Mouse (Mus musculus) heart, embryonic 13.5 days (tissue): ENCODE measurements at regions not wholly inside any gene's neighbourhood (a gene's known extent, or its start where the extent isn't known, plus 50 kb on each side); places are given as distances from the start of the nearest gene placed in this dataset.

ENCODE experiments used
- ATAC-seq: fragments of 200-750 bp; cut with Nextera tagmentation; 2 replicates; pipeline ENCODE4 v1.8.0; 2017; ENCODE audit warnings: moderate TSS enrichment; ENCODE audit not compliant: insufficient number of reproducible peaks, low FRiP score, low TSS enrichment; ENCODE audit errors: extremely low read depth
- H3K27ac ChIP-seq: fragments of 300-500 bp; sonication (generic); replicated peaks from 2 replicates; pipeline ENCODE4 v1.5.1; 2015; ENCODE audit warnings: moderate library complexity, mild to moderate bottlenecking, inconsistent platforms
- H3K27me3 ChIP-seq: fragments of 300-500 bp; sonication (generic); replicated peaks from 2 replicates; pipeline ENCODE4 v1.6.1; 2015; ENCODE audit warnings: mild to moderate bottlenecking, inconsistent platforms
- H3K36me3 ChIP-seq: fragments of 300-500 bp; sonication (generic); 2 replicates; pipeline ENCODE4 v1.6.1; 2015; ENCODE audit warnings: mild to moderate bottlenecking, inconsistent platforms
- H3K4me1 ChIP-seq: fragments of 300-500 bp; sonication (generic); 2 replicates; pipeline ENCODE4 v1.6.1; 2015; ENCODE audit warnings: inconsistent platforms
- H3K4me2 ChIP-seq: fragments of 300-500 bp; sonication (generic); 2 replicates; pipeline ENCODE4 v1.6.1; 2015; ENCODE audit warnings: inconsistent platforms, mild to moderate bottlenecking, moderate library complexity
- H3K4me3 ChIP-seq: fragments of 300-500 bp; sonication (generic); 2 replicates; pipeline ENCODE4 v1.5.1; 2015; ENCODE audit warnings: moderate library complexity, mild to moderate bottlenecking, inconsistent platforms
- H3K9ac ChIP-seq: fragments of 300-500 bp; sonication (generic); 2 replicates; pipeline ENCODE4 v1.6.1; 2015; ENCODE audit warnings: inconsistent platforms, mild to moderate bottlenecking, moderate library complexity
- H3K9me3 ChIP-seq: fragments of 300-500 bp; sonication (generic); 2 replicates; pipeline ENCODE4 v1.6.1; 2016; ENCODE audit warnings: inconsistent platforms
- WGBS: fragments of 180-500 bp; shearing (Covaris S2); methylation state at CpG from one replicate; pipeline ENCODE4 v1.1.7; 2015; ENCODE audit warnings: mixed read lengths; 5-methylcytosine and 5-hydroxymethylcytosine counted together

DNA sequence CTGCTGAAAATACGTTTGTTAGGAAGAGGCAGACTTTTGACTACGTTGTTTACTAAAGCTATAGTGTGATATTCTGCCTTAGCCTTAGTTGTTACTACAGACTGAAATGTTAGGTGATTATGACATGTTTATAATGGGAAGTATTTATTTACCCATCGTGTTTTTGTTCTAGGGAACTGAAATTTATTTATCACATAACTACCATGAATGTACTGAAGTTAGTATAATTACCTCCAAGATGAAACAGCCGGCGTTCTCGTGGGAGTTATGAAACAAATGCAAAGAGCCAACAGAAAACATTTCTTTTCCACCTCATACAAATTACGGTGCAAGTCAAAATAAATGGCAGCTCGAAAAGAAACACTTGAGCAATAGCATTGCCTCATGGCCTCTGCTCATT is 155.8 kb upstream of the Dynlrb2 start:
- no peak for ATAC-seq
- H3K9ac ChIP-seq: no peak overlapping the region
- no peak overlapping the region for H3K4me2 ChIP-seq
- WGBS: 88% methylated on average over 8 of the region's 8 CpGs
- H3K4me1 ChIP-seq: peaks cover 14% of the 10 kb centered on the region
- H3K36me3 ChIP-seq: no peaks in the 10 kb centered on the region
- no peaks in the 10 kb centered on the region for H3K27me3 ChIP-seq
- no peak overlapping the region for H3K4me3 ChIP-seq
- H3K27ac ChIP-seq: no peak overlapping the region
- no peaks in the 10 kb centered on the region; the same call in 1 of the 2 replicates for H3K9me3 ChIP-seq

DNA sequence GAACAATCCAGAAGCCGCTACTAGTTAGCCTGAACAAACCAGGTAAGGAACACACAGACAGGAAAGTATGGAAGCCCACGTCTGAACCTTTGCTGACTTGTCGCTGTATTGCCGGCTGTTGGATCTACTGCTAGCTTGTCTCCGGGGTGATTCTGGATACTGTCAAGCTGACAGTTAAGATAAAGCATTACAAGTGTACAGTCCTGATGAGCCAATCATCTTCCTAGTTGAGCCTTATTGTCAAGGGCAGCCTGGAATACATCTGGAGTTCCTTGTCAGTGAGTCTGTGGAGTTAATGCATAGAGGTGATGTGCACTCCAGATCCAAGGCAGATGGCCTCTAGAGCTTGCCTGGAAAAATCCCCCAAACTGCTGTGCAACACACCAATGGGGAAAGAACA is 157.8 kb upstream of the Dynlrb2 start:
- no peaks in the 10 kb centered on the region for H3K36me3 ChIP-seq
- H3K27me3 ChIP-seq: no peaks in the 10 kb centered on the region
- no peaks in the 10 kb centered on the region for H3K9me3 ChIP-seq
- ATAC-seq: peak; percentile 58; the same call in 1 of the 2 replicates
- 0 out of 2 replicates have a peak overlapping the region, but pooled peaks have one; percentile 2 for H3K4me2 ChIP-seq
- peaks cover 14% of the 10 kb centered on the region for H3K4me1 ChIP-seq
- 21% methylated on average over 5 of the region's 5 CpGs for WGBS
- H3K27ac ChIP-seq: peak overlapping the region; percentile 53; the same call in 1 of the 2 replicates
- H3K9ac ChIP-seq: no peak overlapping the region
- H3K4me3 ChIP-seq: no peak overlapping the region

DNA sequence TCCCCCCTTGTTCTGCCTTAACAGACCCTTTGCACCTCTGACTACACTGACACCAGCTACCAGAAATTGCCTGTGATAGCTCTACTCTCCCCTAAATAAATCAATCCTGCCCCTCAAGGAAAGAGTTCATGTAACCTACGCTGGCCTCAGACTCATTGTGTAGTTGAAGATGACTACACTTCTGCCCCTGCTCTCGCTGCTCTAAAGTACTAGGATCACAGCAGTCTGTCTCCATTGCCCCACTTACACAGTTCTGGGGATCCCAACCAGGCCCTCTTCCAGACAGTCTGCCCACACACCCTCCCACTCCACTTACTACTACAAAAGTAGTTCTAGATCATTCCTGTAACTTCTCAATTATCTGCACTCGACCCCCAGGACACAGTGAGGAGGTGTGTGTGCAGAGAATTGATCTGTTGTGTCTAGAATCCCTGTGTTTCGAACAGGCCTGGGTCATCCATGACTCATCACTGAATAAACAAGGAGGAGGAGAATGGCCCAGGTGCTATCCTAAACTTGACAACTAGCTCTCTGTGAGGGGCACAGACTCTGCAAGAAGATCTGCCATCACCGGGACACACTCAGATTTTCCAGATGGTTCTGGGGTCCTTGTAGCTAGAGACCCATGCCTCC is 160.1 kb upstream of the Dynlrb2 start:
- H3K27me3 ChIP-seq: no peaks in the 10 kb centered on the region
- H3K9ac ChIP-seq: no peak overlapping the region
- peaks cover 12% of the 10 kb centered on the region for H3K4me1 ChIP-seq
- 78% methylated on average over 5 of the region's 5 CpGs for WGBS
- H3K4me3 ChIP-seq: no peak overlapping the region
- no peak for ATAC-seq
- H3K4me2 ChIP-seq: no peak overlapping the region
- no peak overlapping the region for H3K27ac ChIP-seq
- no peaks in the 10 kb centered on the region for H3K36me3 ChIP-seq
- H3K9me3 ChIP-seq: no peaks in the 10 kb centered on the region

DNA sequence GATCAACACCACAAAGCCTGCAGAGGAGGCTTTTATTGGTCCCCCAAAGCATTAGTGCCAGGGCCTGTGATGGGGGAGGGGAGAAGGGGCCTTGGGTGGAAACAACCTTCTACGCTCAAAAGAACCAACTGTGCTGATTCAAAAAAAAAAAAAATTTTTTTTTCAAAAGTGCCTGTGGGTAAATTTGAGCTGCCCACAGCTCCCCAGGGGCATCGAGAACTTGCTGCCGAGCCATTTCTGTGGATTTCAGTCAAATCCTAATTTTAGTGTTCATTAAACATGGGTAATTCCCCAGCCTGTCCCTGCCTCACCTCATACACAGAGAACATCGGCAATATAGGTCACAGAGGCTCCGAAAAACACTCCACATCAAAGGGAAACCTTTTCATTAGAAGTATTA is 161.2 kb upstream of the Dynlrb2 start:
- Histone ChIP-seq H3K4me3 (no peak overlapping the region), H3K4me1 (peaks cover 11% of the 10 kb centered on the region), H3K9me3 (no peaks in the 10 kb centered on the region), H3K27ac (no peak overlapping the region), H3K27me3 (no peaks in the 10 kb centered on the region), H3K9ac (no peak overlapping the region), H3K4me2 (no peak overlapping the region), H3K36me3 (no peaks in the 10 kb centered on the region)
- WGBS: 85% methylated on average over 5 of the region's 5 CpGs
- no peak for ATAC-seq

DNA sequence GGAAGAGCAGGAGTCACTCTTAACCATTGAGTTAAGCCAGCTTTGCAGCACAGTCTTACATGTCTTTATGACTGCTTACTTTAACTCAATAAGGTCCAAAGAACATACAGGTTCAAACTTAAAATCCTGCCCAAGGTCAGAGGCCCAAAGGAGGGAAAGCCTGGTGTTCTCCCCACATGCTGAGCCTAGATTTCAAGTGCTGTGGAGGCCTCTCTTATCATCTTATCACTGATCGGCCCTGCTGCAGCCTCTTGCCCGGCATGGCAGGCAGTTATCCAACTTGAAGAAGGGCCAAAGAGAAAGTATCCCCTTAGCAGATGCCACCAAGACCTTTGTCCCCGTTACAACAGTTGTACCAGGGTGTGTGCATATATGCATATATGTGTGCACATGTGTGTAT is 170.0 kb upstream of the Dynlrb2 start:
- H3K4me2 ChIP-seq: no peak overlapping the region
- no peaks in the 10 kb centered on the region for H3K27me3 ChIP-seq
- ATAC-seq: no peak
- H3K27ac ChIP-seq: no peak overlapping the region
- no peak overlapping the region for H3K4me3 ChIP-seq
- H3K4me1 ChIP-seq: peaks cover 5% of the 10 kb centered on the region; the same call in 1 of the 2 replicates
- no peak overlapping the region for H3K9ac ChIP-seq
- no peaks in the 10 kb centered on the region for H3K36me3 ChIP-seq
- 27% methylated on average over 3 of the region's 3 CpGs for WGBS
- H3K9me3 ChIP-seq: no peaks in the 10 kb centered on the region

DNA sequence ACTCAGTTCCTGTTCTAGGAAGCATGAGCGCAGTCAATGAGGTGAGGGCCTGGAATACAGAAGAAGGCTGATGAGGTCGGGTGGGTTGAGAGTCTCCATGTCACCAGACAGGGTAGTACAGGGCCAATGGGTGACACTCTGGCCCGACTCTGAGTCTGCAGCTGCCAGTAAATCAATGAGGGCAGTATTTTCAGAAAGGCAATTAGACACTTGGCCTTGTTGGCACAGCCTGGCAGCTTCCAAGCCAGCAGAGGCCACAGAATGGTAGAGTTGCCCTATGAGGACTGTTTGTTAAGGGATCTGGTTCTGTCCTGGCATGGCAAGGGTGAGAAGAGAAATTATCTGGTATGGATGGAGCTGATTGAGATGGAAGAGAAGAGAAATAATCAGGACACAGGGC is 170.7 kb upstream of the Dynlrb2 start:
- Histone ChIP-seq H3K27me3 (no peaks in the 10 kb centered on the region), H3K9ac (no peak overlapping the region), H3K36me3 (no peaks in the 10 kb centered on the region), H3K4me1 (peaks cover 5% of the 10 kb centered on the region; the same call in 1 of the 2 replicates), H3K4me3 (no peak overlapping the region), H3K27ac (no peak overlapping the region), H3K9me3 (no peaks in the 10 kb centered on the region), H3K4me2 (no peak overlapping the region)
- WGBS: 82% methylated on average over 3 of the region's 3 CpGs
- ATAC-seq: no peak

DNA sequence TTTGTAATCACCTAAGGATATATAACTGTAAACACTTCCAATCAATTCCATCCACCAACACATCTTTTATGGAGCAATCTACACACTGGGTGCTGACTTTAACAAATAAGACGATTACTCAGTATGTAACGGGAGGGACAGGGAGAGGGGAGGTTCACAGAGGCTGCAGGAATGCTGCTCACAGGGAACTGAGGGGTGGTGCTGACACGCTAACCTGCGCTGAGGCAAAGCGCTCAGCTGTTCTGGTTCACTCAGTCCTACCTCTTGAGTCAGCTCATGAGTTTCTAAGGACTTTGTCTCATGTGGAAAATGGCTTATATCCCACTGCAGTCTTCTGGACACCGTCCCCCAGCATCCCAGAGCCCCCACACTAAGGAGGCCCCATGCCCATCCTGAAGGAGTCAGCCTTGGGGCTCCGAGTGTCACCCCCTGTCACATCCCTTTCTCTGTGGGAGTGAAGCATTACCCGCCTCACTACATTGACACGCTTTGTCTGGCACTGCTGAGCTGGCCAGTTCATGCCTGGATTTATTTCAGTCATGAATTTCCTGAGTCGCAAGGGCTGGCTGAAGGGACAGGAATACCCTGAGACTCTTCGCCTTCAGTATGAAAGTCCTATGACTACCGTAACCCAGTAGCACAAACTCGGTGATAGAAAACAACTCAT is 184.6 kb upstream of the Dynlrb2 start:
- no peak for ATAC-seq
- H3K27ac ChIP-seq: no peak overlapping the region
- no peaks in the 10 kb centered on the region for H3K9me3 ChIP-seq
- no peaks in the 10 kb centered on the region; the same call in 1 of the 2 replicates for H3K4me1 ChIP-seq
- no peak overlapping the region for H3K4me2 ChIP-seq
- no peak overlapping the region for H3K9ac ChIP-seq
- no peaks in the 10 kb centered on the region for H3K36me3 ChIP-seq
- WGBS: 81% methylated on average over 13 of the region's 13 CpGs
- H3K4me3 ChIP-seq: no peak overlapping the region
- no peaks in the 10 kb centered on the region for H3K27me3 ChIP-seq

DNA sequence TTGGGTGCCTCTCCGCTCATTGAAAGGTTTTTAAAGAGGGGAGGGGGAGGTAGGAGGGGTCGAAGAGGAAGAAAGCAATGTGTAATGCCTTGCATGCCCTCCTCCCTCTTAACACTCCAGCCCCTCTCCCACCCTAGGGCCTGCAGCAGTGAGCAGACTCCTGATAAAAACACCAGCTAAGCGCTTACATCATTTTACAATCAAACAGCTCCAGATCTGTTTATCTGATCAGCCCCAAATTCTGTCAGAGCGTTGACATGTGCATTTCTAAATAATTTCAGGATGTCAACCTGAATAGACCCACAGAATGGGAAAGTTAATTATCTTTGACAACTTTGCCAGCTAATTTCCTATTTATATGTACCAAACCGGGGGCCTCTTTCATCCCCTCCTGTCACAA is 189.4 kb upstream of the Dynlrb2 start:
- Histone ChIP-seq H3K27me3 (no peaks in the 10 kb centered on the region; the same call in 1 of the 2 replicates), H3K4me3 (no peak overlapping the region), H3K9me3 (no peaks in the 10 kb centered on the region), H3K4me2 (no peak overlapping the region), H3K4me1 (no peaks in the 10 kb centered on the region; the same call in 1 of the 2 replicates), H3K9ac (no peak overlapping the region), H3K27ac (no peak overlapping the region), H3K36me3 (no peaks in the 10 kb centered on the region)
- ATAC-seq: no peak
- 41% methylated on average over 5 of the region's 5 CpGs for WGBS

DNA sequence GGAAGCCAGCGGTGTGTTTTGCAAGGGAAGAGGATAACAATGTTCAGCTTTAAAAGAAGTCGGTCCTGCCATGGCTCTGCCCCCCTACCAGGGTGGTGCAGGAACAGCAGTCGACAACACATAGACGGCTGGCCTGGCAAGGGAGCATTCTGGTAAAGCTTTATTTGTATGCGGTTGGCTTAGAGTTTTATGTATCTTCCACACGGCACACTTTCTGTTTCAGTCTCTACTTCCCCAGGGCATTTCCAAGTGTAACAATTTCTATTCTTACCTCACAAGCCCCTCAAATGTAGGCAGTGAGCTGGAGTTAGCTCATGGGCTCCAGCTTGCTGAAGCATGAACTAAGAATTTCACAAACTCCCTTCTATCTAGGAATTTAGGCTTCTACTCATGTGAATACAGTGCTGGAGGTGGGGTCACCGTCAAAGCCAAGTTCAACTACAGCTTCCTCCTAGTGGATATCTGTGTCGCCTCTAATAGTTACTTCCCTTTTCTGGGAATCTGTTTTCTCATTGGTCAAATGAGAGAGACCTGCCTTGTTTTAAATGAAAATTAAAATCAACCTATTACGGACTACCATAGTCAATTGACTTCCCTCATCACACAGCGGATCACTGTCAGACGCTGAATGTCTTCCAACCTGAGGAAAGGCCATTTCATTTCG is 190.2 kb upstream of the Dynlrb2 start:
- Histone ChIP-seq H3K4me1 (no peaks in the 10 kb centered on the region; the same call in 1 of the 2 replicates), H3K9ac (no peak overlapping the region)

DNA sequence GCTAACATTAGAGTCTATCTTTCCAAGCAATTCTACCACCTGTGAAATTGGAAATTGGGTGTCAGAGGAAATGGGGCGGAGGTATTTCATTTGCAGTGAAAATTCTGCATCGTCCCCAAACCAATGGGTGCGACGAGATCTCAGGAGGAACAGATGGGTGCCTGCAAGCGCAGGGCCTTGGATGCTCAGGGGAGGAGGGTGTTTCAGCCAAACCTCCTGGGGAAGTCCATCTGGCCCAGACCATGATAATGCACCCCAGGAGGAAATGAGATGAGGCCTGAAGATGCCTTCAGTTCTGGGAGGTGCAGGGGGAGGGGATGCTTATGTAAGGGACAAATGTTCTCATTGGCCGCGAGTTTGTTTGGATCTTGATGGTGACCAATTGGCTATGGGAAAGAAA is 205.9 kb upstream of the Dynlrb2 start:
- Histone ChIP-seq H3K27ac (no peak overlapping the region), H3K4me2 (no peak overlapping the region), H3K4me1 (no peaks in the 10 kb centered on the region), H3K9me3 (no peaks in the 10 kb centered on the region), H3K27me3 (no peaks in the 10 kb centered on the region), H3K36me3 (no peaks in the 10 kb centered on the region), H3K9ac (no peak overlapping the region), H3K4me3 (no peak overlapping the region)
- 74% methylated on average over 7 of the region's 7 CpGs for WGBS
- ATAC-seq: no peak

More for the DNA sequence above, 190.2 kb upstream of the Dynlrb2 start:
- 79% methylated on average over 12 of the region's 12 CpGs for WGBS
- no peaks in the 10 kb centered on the region for H3K36me3 ChIP-seq
- H3K4me2 ChIP-seq: no peak overlapping the region
- no peak overlapping the region for H3K4me3 ChIP-seq
- no peak for ATAC-seq
- H3K27me3 ChIP-seq: no peaks in the 10 kb centered on the region; the same call in 1 of the 2 replicates
- H3K27ac ChIP-seq: no peak overlapping the region
- H3K9me3 ChIP-seq: 0 out of 2 replicates have a peak, but pooled peaks cover 3% of the 10 kb centered on the region

DNA sequence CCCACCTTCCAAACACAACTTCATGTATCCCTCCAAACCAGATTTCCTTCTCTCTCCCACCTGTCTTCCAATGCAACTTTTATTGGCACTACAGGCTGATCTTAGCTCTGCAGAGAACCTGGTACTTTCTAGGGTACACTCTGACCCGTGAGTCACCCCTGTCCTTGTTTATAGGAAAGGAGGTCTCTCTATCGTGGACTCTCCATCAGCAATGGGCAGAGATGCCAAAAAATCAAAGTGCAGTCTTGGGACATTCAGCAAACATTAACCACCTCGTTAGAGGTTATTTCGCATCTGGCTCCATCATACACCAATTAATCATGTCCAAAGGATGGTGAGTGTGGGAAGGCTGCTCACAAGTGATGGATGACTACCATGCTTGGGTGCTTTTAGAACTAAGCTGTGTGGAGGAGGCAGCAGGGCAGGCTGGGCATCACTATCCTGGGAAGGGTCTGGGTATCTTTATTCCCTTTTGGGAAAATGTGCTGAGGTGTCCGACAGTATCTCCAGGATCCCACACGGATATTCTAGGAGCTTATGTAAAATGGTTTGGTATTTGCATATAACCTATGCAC is 214.0 kb upstream of the Dynlrb2 start:
- Histone ChIP-seq H3K4me2 (no peak overlapping the region), H3K4me1 (peaks cover 14% of the 10 kb centered on the region; the same call in 1 of the 2 replicates), H3K4me3 (no peak overlapping the region), H3K27ac (no peak overlapping the region), H3K36me3 (no peaks in the 10 kb centered on the region), H3K27me3 (no peaks in the 10 kb centered on the region), H3K9me3 (no peaks in the 10 kb centered on the region), H3K9ac (no peak overlapping the region)
- ATAC-seq: no peak
- 78% methylated on average over 6 of the region's 6 CpGs for WGBS
